Mouse (Mus musculus): Measurements from ENCODE around the gene AY761184.
"Not testable (repeated sequence)": the region's sequence is repeated elsewhere in the genome, so short reads cannot be mapped to it uniquely, and the experiment has no call there.

Gene AY761184

GRCm38 (mm10) chr8:21703545-21703944 lies at the start of gene AY761184:
Gene AY761184 (minus strand): TSS chr8:21703645.
- not testable (repeated sequence) for DNase-seq (ENCODE audit: low read depth, low spot score)

- DNase-seq (ENCODE audit: low read depth, low spot score): not testable (repeated sequence)
Observed at GRCm38 (mm10) chr8:21665497-21665896, 37.9 kb downstream of the AY761184 start, which contains the start of gene Defa34. Gene Defa34 (plus strand): TSS chr8:21665797.

- DNase-seq (ENCODE audit: low read depth, low spot score): not testable (repeated sequence)
Observed at GRCm38 (mm10) chr8:21655480-21655879, 48.0 kb downstream of the AY761184 start, which contains the start of gene Defa17. Gene Defa17 (plus strand): TSS chr8:21655780.
